Mouse (Mus musculus): ENCODE measurements around the gene Cyp4x1. TPM values are rescaled to one million over a fixed set of nuclear protein-coding genes. Genes with fewer than 3 reads are reported as not detected.
A peak's percentile ranks its signal among the peaks of the same experiment; 100 is the strongest.

Gene Cyp4x1
- polyA plus RNA-seq, 1 experiment from 2014 or later = 0.14 TPM

DNA sequence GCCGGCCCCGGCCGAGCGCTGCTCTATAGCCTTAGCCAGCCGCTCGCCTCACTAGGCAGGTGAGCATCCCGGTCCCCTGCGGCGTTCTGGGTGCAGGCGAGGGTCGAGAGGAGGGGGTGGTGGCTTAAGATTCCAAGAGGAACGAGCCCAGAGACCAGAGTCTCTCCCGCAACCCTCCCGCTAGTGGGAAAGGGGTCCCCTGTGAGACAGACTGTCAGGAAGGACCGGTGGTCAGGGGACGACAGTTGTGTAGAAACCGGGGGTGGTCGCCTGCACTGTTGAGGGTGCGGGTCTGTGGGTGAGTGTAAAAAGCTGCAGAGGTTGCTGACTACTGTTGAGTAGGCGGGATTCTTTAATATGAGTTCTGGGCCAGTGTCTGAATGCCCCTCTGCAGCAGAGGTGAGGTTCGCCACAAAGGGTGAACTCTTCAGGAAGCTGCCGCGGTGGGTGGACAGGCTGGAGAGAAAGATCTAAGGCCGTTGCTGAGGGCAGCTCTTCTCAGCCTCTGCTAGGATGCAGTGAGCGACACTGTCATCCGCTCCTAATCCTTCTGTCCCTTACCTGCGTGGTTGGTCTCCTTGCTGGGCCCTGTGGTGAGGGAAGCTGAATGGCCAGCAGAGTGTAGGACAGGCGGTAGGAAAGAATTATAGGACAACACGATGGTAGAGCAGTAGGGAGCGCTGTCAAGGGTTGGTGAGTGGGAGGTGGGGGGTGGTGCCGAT is 70.4 kb downstream of the Cyp4x1 start:
- Histone ChIP-seq H3K27me3 (replicated peaks) (peaks cover 40% of the 10 kb centered on the region), H3K9me3 (replicated peaks) (no peaks in the 10 kb centered on the region), H3K27ac (peak overlapping the region; percentile 98), H3K9ac (peak overlapping the region; percentile 98), H3K4me3 (peak overlapping the region; percentile 88), H3K4me2 (peak overlapping the region; percentile 100), H3K36me3 (peaks cover 79% of the 10 kb centered on the region), H3K4me1 (peaks cover 65% of the 10 kb centered on the region)
- WGBS (ENCODE audit: insufficient replicate concordance) = 5% methylated on average over 31 of the region's 31 CpGs
- no peak for ATAC-seq

DNA sequence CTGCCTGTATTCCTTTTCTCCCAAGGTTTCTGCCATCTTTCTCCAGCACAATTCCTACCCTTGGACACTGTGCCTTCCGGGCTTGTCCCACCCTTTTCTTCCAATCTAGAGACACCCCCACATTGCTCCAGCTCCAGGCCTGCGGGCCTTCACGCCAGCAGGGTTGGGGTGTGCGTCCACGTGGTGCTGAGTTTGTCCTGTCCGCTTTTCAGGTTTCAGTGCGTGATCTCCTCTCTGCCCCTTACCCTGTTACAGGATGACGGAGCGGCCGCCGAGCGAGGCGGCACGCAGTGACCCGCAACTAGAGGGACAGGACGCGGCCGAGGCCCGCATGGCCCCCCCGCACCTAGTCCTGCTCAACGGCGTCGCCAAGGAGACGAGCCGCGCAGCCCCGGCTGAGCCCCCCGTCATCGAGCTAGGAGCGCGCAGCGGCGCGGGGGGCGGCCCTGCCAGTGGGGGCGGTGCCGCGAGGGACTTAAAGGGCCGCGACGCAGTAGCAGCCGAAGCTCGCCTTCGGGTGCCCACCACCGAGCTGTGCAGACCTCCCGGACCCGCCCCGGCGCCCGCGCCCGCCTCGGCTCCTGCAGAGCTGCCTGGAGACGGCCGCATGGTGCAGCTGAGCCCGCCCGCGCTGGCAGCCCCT is 71.1 kb downstream of the Cyp4x1 start:
- peaks cover 72% of the 10 kb centered on the region for H3K36me3 ChIP-seq
- under 1% methylated on average over 58 of the region's 58 CpGs for WGBS (ENCODE audit: insufficient replicate concordance)
- peak overlapping the region; percentile 100 for H3K4me2 ChIP-seq
- H3K27me3 ChIP-seq (replicated peaks) = peaks cover 41% of the 10 kb centered on the region
- no peaks in the 10 kb centered on the region for H3K9me3 ChIP-seq (replicated peaks)
- peak overlapping the region; percentile 88 for H3K4me3 ChIP-seq
- peak overlapping the region; percentile 98 for H3K27ac ChIP-seq
- peak overlapping the region; percentile 98 for H3K9ac ChIP-seq
- peaks cover 58% of the 10 kb centered on the region for H3K4me1 ChIP-seq
- ATAC-seq = peak; percentile 57

DNA sequence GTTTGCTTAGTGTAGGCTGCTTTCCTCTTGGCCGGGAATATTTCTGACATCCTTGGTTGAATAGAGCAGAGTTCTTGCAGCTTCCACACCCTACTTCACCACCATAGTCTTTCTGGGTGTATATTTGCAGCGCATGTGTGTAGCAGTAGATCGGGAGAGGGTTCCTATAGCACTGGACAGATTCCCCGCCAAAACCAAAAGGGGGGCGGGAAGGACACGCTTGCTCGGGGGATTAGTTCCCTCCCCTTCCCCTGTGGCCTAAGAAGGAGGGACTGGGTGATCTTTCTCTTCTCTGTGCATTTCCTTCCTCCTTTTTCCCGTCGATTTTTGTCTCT is 71.6 kb downstream of the Cyp4x1 start:
- Histone ChIP-seq H3K9ac (peak overlapping the region; percentile 98), H3K9me3 (replicated peaks) (no peaks in the 10 kb centered on the region), H3K27ac (peak overlapping the region; percentile 98), H3K4me3 (peak overlapping the region; percentile 88), H3K36me3 (peaks cover 67% of the 10 kb centered on the region), H3K27me3 (replicated peaks) (peaks cover 41% of the 10 kb centered on the region), H3K4me1 (peaks cover 54% of the 10 kb centered on the region), H3K4me2 (peak overlapping the region; percentile 100)
- peak; percentile 39 for ATAC-seq
- WGBS (ENCODE audit: insufficient replicate concordance) = 0% methylated on average over 9 of the region's 9 CpGs

DNA sequence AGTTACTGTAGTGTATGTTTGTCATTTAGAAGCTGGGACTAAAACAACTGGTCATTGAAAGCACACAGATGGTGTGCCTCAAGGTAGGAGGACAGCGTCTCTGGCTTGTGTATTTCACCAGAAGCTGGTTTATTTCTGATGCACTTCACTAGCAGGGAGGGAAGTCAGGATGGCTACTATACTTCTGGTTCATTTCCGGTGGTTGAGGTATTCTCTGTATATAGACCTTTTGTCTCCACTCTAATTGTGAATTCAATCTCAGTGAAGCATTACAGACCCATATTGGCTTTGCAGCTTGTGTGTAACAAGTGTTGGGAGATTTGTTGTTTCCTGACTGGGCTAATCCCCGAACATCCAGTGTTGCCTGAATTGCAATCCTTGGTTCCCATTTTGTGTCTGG is 73.3 kb downstream of the Cyp4x1 start:
- peaks cover 45% of the 10 kb centered on the region for H3K4me1 ChIP-seq
- H3K9ac ChIP-seq = peak overlapping the region; percentile 98
- H3K9me3 ChIP-seq (replicated peaks) = no peaks in the 10 kb centered on the region
- H3K4me3 ChIP-seq = peak overlapping the region; percentile 88
- H3K27ac ChIP-seq = peak overlapping the region; percentile 98
- H3K36me3 ChIP-seq = peaks cover 50% of the 10 kb centered on the region
- H3K27me3 ChIP-seq (replicated peaks) = peaks cover 41% of the 10 kb centered on the region
- peak overlapping the region; percentile 100 for H3K4me2 ChIP-seq
- WGBS (ENCODE audit: insufficient replicate concordance) = 17% methylated on average over 3 of the region's 3 CpGs
- no peak for ATAC-seq

DNA sequence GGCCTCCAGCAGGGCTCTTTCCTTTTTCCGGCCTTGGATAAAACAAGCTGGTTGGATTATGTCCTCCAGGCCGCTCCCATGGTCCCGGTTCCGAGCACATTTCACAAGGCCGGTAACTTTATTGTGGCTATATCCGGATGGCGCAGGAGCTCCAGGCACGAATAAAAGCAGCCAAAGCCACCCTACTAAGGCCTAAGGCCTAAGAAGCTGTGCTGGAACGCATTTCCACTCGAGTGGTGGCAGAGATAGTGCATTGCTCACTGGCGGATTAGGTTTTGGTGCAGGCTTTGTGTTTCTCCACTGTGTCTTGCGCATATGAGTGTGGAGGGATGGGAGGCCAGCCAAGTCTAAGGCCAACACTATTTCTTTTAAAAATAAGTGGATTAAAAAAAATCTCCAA is 74.2 kb downstream of the Cyp4x1 start:
- Histone ChIP-seq H3K27ac (peak overlapping the region; percentile 98), H3K36me3 (peaks cover 41% of the 10 kb centered on the region), H3K27me3 (replicated peaks) (peaks cover 41% of the 10 kb centered on the region), H3K9me3 (replicated peaks) (no peaks in the 10 kb centered on the region), H3K4me1 (peaks cover 45% of the 10 kb centered on the region), H3K4me3 (peak overlapping the region; percentile 88), H3K9ac (peak overlapping the region; percentile 98), H3K4me2 (peak overlapping the region; percentile 100)
- WGBS (ENCODE audit: insufficient replicate concordance) = 4% methylated on average over 12 of the region's 12 CpGs
- no peak for ATAC-seq

DNA sequence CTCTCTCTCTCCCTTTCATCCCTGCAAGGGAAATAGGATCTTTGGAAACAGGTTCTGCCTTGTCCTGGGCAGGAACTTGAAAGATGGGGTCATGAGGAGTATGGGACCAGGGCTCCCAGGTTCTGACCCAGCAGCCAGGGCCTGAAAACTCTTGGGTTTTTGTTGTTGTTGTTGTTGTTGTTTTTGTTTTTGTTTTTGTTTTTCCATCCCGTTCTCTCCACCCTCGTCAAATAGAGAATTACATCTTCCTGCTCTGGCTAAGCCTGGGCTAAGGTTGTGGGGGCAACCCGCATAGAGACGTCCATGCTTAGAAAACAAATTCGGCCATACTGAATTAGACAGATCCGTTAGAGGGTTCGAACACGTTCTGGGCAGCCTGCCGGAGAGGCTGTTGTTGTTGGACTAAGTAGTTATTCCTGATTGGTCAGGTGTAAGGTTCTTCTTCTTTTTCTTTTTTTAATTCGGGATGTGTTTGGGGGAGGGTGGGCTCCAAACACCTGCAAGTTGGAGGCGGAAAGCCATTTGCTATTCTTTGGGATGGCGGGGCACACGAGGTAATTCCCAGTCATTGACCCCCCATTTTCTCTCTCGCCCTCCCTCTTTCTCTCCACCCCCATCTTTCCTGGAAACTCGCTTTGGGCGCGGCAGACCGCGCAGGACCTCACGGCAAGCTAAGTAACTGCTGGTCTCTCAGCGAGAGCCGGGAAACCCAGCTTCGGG is 75.0 kb downstream of the Cyp4x1 start:
- Histone ChIP-seq H3K27ac (peak overlapping the region; percentile 98), H3K36me3 (peaks cover 33% of the 10 kb centered on the region), H3K4me3 (peak overlapping the region; percentile 88), H3K9ac (peak overlapping the region; percentile 98), H3K27me3 (replicated peaks) (peaks cover 36% of the 10 kb centered on the region), H3K9me3 (replicated peaks) (no peaks in the 10 kb centered on the region), H3K4me1 (peaks cover 45% of the 10 kb centered on the region), H3K4me2 (peak overlapping the region; percentile 100)
- under 1% methylated on average over 23 of the region's 23 CpGs for WGBS (ENCODE audit: insufficient replicate concordance)
- peak; percentile 28 for ATAC-seq

DNA sequence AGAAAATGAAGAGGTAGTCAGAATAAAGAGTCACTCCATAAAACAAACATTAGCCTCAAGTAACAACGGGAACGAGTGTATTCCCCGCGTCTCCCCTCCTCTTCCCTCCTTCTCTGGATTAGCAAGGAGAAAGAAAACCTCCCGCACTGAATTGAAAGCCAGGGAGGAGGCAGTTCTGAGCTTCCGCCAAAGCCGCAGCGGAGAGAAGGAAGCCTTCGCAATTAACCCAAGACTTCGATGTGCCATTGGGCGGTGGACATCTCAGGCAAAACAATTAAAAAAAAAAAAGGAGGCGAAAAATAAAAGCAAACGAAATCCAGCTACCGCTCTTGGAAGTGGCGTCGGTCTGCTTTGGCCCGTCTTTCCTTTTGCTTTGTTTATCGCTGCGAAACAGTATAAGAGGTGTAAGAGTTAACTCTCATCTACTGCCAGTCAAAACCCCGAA is 75.7 kb downstream of the Cyp4x1 start:
- under 1% methylated on average over 20 of the region's 20 CpGs for WGBS (ENCODE audit: insufficient replicate concordance)
- Histone ChIP-seq H3K9ac (peak overlapping the region; percentile 98), H3K36me3 (peaks cover 26% of the 10 kb centered on the region), H3K4me1 (peaks cover 45% of the 10 kb centered on the region), H3K4me2 (peak overlapping the region; percentile 100), H3K4me3 (peak overlapping the region; percentile 88), H3K27ac (peak overlapping the region; percentile 98), H3K9me3 (replicated peaks) (no peaks in the 10 kb centered on the region), H3K27me3 (replicated peaks) (peaks cover 34% of the 10 kb centered on the region)
- no peak for ATAC-seq

DNA sequence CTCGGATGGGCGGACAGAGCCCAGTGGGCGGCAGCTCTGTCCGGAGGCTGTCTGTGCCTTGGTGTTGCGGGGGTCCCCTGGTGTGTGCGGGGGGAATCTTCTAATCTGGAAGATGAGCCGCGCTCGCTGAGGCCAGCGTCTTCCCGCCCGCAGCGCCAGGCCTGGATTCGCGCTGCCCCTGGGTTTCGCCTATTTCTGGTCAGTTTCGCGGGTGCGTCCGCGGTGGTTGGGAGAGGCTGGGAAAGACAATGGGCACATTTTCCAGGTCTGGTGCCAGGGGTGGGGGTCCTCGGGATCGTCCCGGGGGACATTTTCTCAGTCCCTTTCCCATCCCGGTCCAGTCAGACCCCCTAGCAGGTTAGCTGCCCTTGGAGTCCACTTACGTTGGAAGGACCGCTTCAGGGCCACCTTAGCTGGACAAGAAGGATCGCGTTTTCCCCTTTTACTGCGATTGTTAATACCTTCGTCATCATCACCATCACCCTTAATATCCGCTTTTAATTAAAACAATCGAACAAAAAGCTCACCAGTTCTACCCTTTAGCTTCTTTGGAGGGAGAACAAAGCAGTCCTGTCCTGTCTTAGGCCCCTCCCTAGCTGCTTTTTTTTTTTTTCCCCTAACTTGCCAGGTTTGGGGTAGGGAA is 76.3 kb downstream of the Cyp4x1 start:
- ATAC-seq = peak; percentile 9; the same call in 1 of the 2 replicates
- H3K27me3 ChIP-seq (replicated peaks) = peaks cover 29% of the 10 kb centered on the region
- no peaks in the 10 kb centered on the region for H3K9me3 ChIP-seq (replicated peaks)
- H3K36me3 ChIP-seq = peaks cover 20% of the 10 kb centered on the region
- under 1% methylated on average over 33 of the region's 33 CpGs for WGBS (ENCODE audit: insufficient replicate concordance)
- peak overlapping the region; percentile 100 for H3K4me2 ChIP-seq
- H3K9ac ChIP-seq = peak overlapping the region; percentile 98
- H3K4me1 ChIP-seq = peaks cover 45% of the 10 kb centered on the region
- peak overlapping the region; percentile 98 for H3K27ac ChIP-seq
- H3K4me3 ChIP-seq = peak overlapping the region; percentile 88

DNA sequence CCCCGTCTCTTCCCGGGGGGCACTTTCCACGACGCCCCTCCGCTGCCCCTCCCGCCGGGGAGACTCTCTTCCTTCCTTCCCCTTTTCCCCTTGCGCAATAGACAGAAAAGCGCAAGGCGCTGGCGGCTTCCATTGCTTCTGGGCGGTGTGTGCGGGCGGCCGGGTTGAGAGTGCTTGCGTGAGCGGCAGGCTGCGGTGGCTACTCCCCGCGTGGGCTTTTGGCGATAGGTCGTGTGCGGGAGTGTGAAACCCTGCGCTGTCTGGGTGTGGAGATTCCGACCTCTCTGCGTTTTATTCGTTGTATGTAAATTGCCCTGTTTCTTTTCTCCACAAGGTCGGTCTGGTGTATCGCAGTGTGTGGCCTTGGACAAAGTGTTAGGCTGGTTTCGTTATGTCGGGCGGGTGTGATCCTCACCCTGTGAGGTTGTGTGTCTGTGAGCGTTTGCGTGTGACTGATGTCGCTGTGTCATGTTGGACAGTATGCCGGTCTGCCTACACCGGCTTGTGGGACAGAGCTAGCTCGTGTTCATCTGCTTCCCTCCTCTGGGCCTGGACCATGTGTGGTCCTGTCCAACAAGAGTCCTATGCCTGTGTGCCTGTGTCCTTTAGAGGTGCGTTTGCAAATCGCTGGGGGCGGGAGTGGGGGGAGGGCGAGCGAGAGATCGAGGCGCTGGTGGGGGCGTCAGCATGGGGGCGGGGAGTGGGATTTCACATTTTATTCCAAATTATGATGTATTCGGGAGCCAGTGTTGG is 77.0 kb downstream of the Cyp4x1 start:
- Histone ChIP-seq H3K27me3 (replicated peaks) (peaks cover 29% of the 10 kb centered on the region), H3K9ac (peak overlapping the region; percentile 98), H3K4me2 (peak overlapping the region; percentile 100), H3K4me3 (peak overlapping the region; percentile 88), H3K27ac (peak overlapping the region; percentile 98), H3K4me1 (peaks cover 48% of the 10 kb centered on the region), H3K36me3 (peaks cover 16% of the 10 kb centered on the region), H3K9me3 (replicated peaks) (no peaks in the 10 kb centered on the region)
- ATAC-seq = peak; percentile 52
- WGBS (ENCODE audit: insufficient replicate concordance) = under 1% methylated on average over 47 of the region's 48 CpGs

DNA sequence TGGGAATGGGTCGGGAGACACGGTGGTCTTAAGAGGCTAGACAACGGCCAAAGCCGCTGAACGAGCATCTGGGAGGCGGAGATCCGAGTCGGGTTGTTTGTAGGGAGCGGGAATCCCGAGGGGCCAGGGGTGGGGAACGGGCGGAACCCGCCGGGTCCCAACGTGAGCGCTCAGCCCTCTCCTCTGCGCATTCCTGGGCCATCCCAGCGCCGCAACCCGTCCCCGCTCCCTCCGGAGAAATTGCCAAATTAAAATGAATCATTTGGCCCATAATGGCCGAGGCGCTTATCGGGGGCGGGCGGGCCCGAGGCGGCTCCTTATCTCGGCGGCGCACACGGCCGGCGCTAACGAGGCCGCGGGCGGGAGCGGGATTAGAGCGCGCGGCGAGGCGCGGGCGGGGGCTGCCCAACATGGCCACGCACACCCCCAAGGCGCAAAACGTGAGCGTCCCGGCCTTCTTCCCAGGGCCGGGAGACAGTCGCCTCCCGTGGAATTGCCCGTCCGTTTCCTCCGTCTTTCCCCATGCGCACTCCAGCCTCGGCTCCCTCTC is 77.6 kb downstream of the Cyp4x1 start, which contains the start of gene Tal1:
Gene Tal1 (plus strand): TSS at position 56 of the 550 bp plus-strand sequence.
- Histone ChIP-seq H3K27ac (peak within 1 kb of the TSS; percentile 98), H3K4me1 (peaks cover 49% of the 10 kb centered on the region), H3K9me3 (replicated peaks) (no peaks in the 10 kb centered on the region), H3K4me3 (peak within 1 kb of the TSS; percentile 88), H3K27me3 (replicated peaks) (peaks cover 35% of the 10 kb centered on the region), H3K36me3 (peaks cover 12% of the 10 kb centered on the region), H3K4me2 (peak within 1 kb of the TSS; percentile 100), H3K9ac (peak within 1 kb of the TSS; percentile 98)
- WGBS (ENCODE audit: insufficient replicate concordance) = under 1% methylated on average over 60 of the region's 60 CpGs
- peak; percentile 82 for ATAC-seq
